Mouse (Mus musculus): ENCODE data around the gene Lyz2.
A peak's percentile ranks its signal among the peaks of the same experiment; 100 is the strongest.
"Not testable (repeated sequence)": the region's sequence is repeated elsewhere in the genome, so short reads cannot be mapped to it uniquely, and the experiment has no call there.

Gene Lyz2

GRCm38 (mm10) chr10:117282049-117282448, at the start of gene Lyz2:
TSS of gene Lyz2 (minus strand) at chr10:117282321.
- DNase-seq (ENCODE audit: low spot score): no peak

GRCm38 (mm10) chr10:117330521-117330920, 48.4 kb upstream of the Lyz2 start:
- DNase-seq (ENCODE audit: low spot score): peak; percentile 9

GRCm38 (mm10) chr10:117323782-117324181, 41.7 kb upstream of the Lyz2 start:
- DNase-seq (ENCODE audit: low spot score): no peak

GRCm38 (mm10) chr10:117322630-117323029, 40.5 kb upstream of the Lyz2 start:
- DNase-seq (ENCODE audit: low spot score): no peak

GRCm38 (mm10) chr10:117320571-117320981, 38.5 kb upstream of the Lyz2 start:
- DNase-seq (ENCODE audit: low spot score): no peak

GRCm38 (mm10) chr10:117316391-117316790, 34.3 kb upstream of the Lyz2 start:
- no peak for DNase-seq (ENCODE audit: low spot score)

- DNase-seq (ENCODE audit: low spot score): no peak
These were observed 31.0 kb upstream of the Lyz2 start for GRCm38 (mm10) chr10:117313133-117313532.

- no peak for DNase-seq (ENCODE audit: low spot score)
These were observed 30.0 kb upstream of the Lyz2 start for GRCm38 (mm10) chr10:117312168-117312567.

GRCm38 (mm10) chr10:117304371-117304770, 22.2 kb upstream of the Lyz2 start:
- no peak for DNase-seq (ENCODE audit: low spot score)

GRCm38 (mm10) chr10:117301688-117302087, 19.6 kb upstream of the Lyz2 start:
- DNase-seq (ENCODE audit: low spot score): no peak

GRCm38 (mm10) chr10:117299901-117300520, 17.9 kb upstream of the Lyz2 start:
- no peak for DNase-seq (ENCODE audit: low spot score)

- DNase-seq (ENCODE audit: low spot score): no peak
These were observed 17.0 kb upstream of the Lyz2 start for GRCm38 (mm10) chr10:117299106-117299505.

GRCm38 (mm10) chr10:117298336-117298735, 16.2 kb upstream of the Lyz2 start:
- DNase-seq (ENCODE audit: low spot score): no peak

GRCm38 (mm10) chr10:117292671-117293070, 10.6 kb upstream of the Lyz2 start, which contains the start of gene Lyz1:
TSS of gene Lyz1 (minus strand) at chr10:117292868.
- no peak for DNase-seq (ENCODE audit: low spot score)

- not testable (repeated sequence) for DNase-seq (ENCODE audit: low spot score)
These were observed 8.8 kb upstream of the Lyz2 start for GRCm38 (mm10) chr10:117290936-117291335.

- no peak for DNase-seq (ENCODE audit: low spot score)
These were observed 8.1 kb upstream of the Lyz2 start for GRCm38 (mm10) chr10:117290046-117290870.

GRCm38 (mm10) chr10:117289034-117289505, 6.9 kb upstream of the Lyz2 start:
- DNase-seq (ENCODE audit: low spot score): not testable (repeated sequence)

- DNase-seq (ENCODE audit: low spot score): no peak
These were observed 6.3 kb upstream of the Lyz2 start for GRCm38 (mm10) chr10:117288197-117289033.

GRCm38 (mm10) chr10:117287226-117287850, 5.2 kb upstream of the Lyz2 start:
- DNase-seq (ENCODE audit: low spot score): no peak

GRCm38 (mm10) chr10:117286366-117286970, 4.3 kb upstream of the Lyz2 start:
- no peak for DNase-seq (ENCODE audit: low spot score)

GRCm38 (mm10) chr10:117285584-117285983, 3.5 kb upstream of the Lyz2 start:
- not testable (repeated sequence) for DNase-seq (ENCODE audit: low spot score)

All from c-Kit-positive CD71-positive TER-119-positive erythroid progenitor cells, embryonic 14.5 days (primary cell).